Mouse (Mus musculus): Measurements from ENCODE around the gene Fmnl2. TPM values are rescaled to one million over a fixed set of nuclear protein-coding genes. Genes with fewer than 3 reads are reported as not detected.
A peak's percentile ranks its signal among the peaks of the same experiment; 100 is the strongest.

The Fmnl2 gene
- 10 to 100 TPM; 49.0 to 53.0 TPM for total RNA-seq (2021)
- long read RNA-seq, partial matches to known transcripts, result 2 of 5 reads
- long read RNA-seq, other reads (novel, unspliced or antisense), result 3 of 5 reads

- DNase-seq (ENCODE audit: low spot score in 2 of 2), result peak; percentile 73 to 84
Measured at GRCm38 (mm10) chr2:52857611-52858528, at the start of gene Fmnl2. Gene Fmnl2 (plus strand): TSS chr2:52857860.

GRCm38 (mm10) chr2:52809988-52810387 lies 47.7 kb upstream of the Fmnl2 start:
- DNase-seq (ENCODE audit: low spot score in 2 of 2), result no peak

GRCm38 (mm10) chr2:52811691-52812090 lies 46.0 kb upstream of the Fmnl2 start:
- DNase-seq (ENCODE audit: low spot score in 2 of 2), result peak in 1 of 2 experiments; percentile 8

- no peak for DNase-seq (ENCODE audit: low spot score in 2 of 2)
Measured at GRCm38 (mm10) chr2:52817341-52817740, 40.3 kb upstream of the Fmnl2 start.

GRCm38 (mm10) chr2:52818944-52819343 lies 38.7 kb upstream of the Fmnl2 start:
- DNase-seq (ENCODE audit: low spot score in 2 of 2), result no peak

GRCm38 (mm10) chr2:52822214-52822613 lies 35.4 kb upstream of the Fmnl2 start:
- no peak for DNase-seq (ENCODE audit: low spot score in 2 of 2)

GRCm38 (mm10) chr2:52828077-52828476 lies 29.6 kb upstream of the Fmnl2 start:
- DNase-seq (ENCODE audit: low spot score in 2 of 2), result no peak

GRCm38 (mm10) chr2:52830513-52830912 lies 27.1 kb upstream of the Fmnl2 start:
- DNase-seq (ENCODE audit: low spot score in 2 of 2), result no peak

- DNase-seq (ENCODE audit: low spot score in 2 of 2), result no peak
Measured at GRCm38 (mm10) chr2:52831585-52831984, 26.1 kb upstream of the Fmnl2 start.

GRCm38 (mm10) chr2:52835726-52836125 lies 21.9 kb upstream of the Fmnl2 start:
- DNase-seq (ENCODE audit: low spot score in 2 of 2), result no peak

GRCm38 (mm10) chr2:52839074-52839473 lies 18.6 kb upstream of the Fmnl2 start:
- no peak for DNase-seq (ENCODE audit: low spot score in 2 of 2)

GRCm38 (mm10) chr2:52839868-52840267 lies 17.8 kb upstream of the Fmnl2 start:
- no peak for DNase-seq (ENCODE audit: low spot score in 2 of 2)

GRCm38 (mm10) chr2:52843861-52844260 lies 13.8 kb upstream of the Fmnl2 start:
- no peak for DNase-seq (ENCODE audit: low spot score in 2 of 2)

GRCm38 (mm10) chr2:52844936-52845752 lies 12.5 kb upstream of the Fmnl2 start:
- DNase-seq (ENCODE audit: low spot score in 2 of 2), result no peak

GRCm38 (mm10) chr2:52846506-52846905 lies 11.2 kb upstream of the Fmnl2 start:
- DNase-seq (ENCODE audit: low spot score in 2 of 2), result no peak

GRCm38 (mm10) chr2:52849092-52849491 lies 8.6 kb upstream of the Fmnl2 start:
- DNase-seq (ENCODE audit: low spot score in 2 of 2), result no peak

GRCm38 (mm10) chr2:52858529-52859465 lies 1.1 kb downstream of the Fmnl2 start:
- DNase-seq (ENCODE audit: low spot score in 2 of 2), result peak; percentile 43 to 66

- DNase-seq (ENCODE audit: low spot score in 2 of 2), result no peak
Measured at GRCm38 (mm10) chr2:52859466-52859840, 1.8 kb downstream of the Fmnl2 start.

GRCm38 (mm10) chr2:52860111-52860775 lies 2.6 kb downstream of the Fmnl2 start:
- no peak for DNase-seq (ENCODE audit: low spot score in 2 of 2)

GRCm38 (mm10) chr2:52862046-52862759 lies 4.5 kb downstream of the Fmnl2 start:
- DNase-seq (ENCODE audit: low spot score in 2 of 2), result no peak
